Mouse (Mus musculus) heart, adult 2 months (tissue): Measurements from ENCODE around the gene Slc39a9.

Experiments
- CTCF ChIP-seq: fragments of 200-600 bp; IDR thresholded peaks from 2 replicates; pipeline ENCODE4 v1.8.1; 2022; ENCODE audit warnings: antibody characterized with exemption, mild to moderate bottlenecking, moderate library complexity
- EP300 ChIP-seq: fragments of 200-500 bp; IDR thresholded peaks from 2 replicates; pipeline ENCODE4 v1.6.1; 2011; ENCODE audit warnings: low read depth, low read length, control low read depth; ENCODE audit not compliant: insufficient read depth
- POLR2A ChIP-seq: fragments of 200-500 bp; IDR thresholded peaks from 2 replicates; pipeline ENCODE4 v1.6.1; 2011; ENCODE audit warnings: mild to moderate bottlenecking, low read depth, low read length, control low read depth; ENCODE audit not compliant: insufficient read depth

- TF ChIP-seq CTCF, result no peak
- TF ChIP-seq POLR2A, result no peak
- TF ChIP-seq EP300, result no peak
These were observed 55.0 kb downstream of the Slc39a9 start for GRCm38 (mm10) chr12:80698526-80699143.
